Mouse (Mus musculus): ENCODE measurements around the gene Crybg1. TPM values are rescaled to one million over a fixed set of nuclear protein-coding genes. Genes with fewer than 3 reads are reported as not detected.

The Crybg1 gene
- 13.7 TPM for polyA plus RNA-seq (2014; fragmentation: Illumina TruSeq; extraction: RNeasy Lipid Tissue Mini Kit (QIAGEN cat#74804); ENCODE audit: low read depth, low replicate concordance)

GRCm38 (mm10) chr10:44148337-44149317, at the start of gene Crybg1:
TSS of gene Crybg1 (minus strand) at chr10:44148853.

GRCm38 (mm10) chr10:43901578-43902194, 247.0 kb downstream of the Crybg1 start, which contains the start of the genes Qrsl1 and Rtn4ip1:
TSS of gene Qrsl1 (minus strand) at chr10:43901745.
TSS of gene Rtn4ip1 (plus strand) at chr10:43901807.

Other genes with a start within 250 kb of the Crybg1 start
- 14.8 TPM for gene Qrsl1, start 247.1 kb downstream of the Crybg1 start, polyA plus RNA-seq (2014; fragmentation: Illumina TruSeq; extraction: RNeasy Lipid Tissue Mini Kit (QIAGEN cat#74804); ENCODE audit: low read depth, low replicate concordance)
- gene Rtn4ip1, start 247.0 kb downstream of the Crybg1 start, polyA plus RNA-seq (2014; fragmentation: Illumina TruSeq; extraction: RNeasy Lipid Tissue Mini Kit (QIAGEN cat#74804); ENCODE audit: low read depth, low replicate concordance) = 17.3 TPM
- gene Atg5, start 119.5 kb upstream of the Crybg1 start, polyA plus RNA-seq (2014; fragmentation: Illumina TruSeq; extraction: RNeasy Lipid Tissue Mini Kit (QIAGEN cat#74804); ENCODE audit: low read depth, low replicate concordance) = 23.3 TPM

Measured in adipose tissue, adult 10 weeks (tissue).